Mouse (Mus musculus): ENCODE results near the gene Oas1a.

DNA sequence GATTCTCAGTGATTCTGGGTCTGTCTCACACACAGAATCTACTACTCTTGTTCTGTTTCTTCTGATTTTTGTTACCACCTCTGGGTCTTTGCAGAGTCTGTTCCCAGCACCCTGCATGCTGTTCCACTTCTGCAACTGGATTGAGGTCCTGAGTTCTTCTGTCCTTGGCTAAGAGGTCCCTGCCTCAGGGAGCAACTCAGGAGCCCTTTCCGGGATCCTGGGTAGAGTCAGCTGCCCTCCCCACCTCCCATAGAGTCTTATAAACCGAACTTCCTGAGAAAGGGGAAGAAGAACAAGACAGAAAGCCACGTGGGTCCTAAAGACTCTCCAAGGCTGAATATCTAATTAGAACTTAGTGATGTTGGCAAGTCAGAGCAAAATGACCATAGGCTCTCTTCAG, 16.3 kb downstream of the Oas1a start:
- TF ChIP-seq GATA1 (IDR thresholded peaks at IDR 0.05; ENCODE audit: borderline replicate concordance, low read length) = no peak
- TF ChIP-seq FLI1 (IDR thresholded peaks at IDR 0.05; ENCODE audit: low read length) = no peak

All from megakaryocyte, embryonic 14.5 days (primary cell).